ENCODE assay signal across 8 mouse cellular contexts in genomic region chr11:62746001-62746533, GRCm38 (mm10). TPM values are rescaled to one million over a fixed set of nuclear protein-coding genes. Genes with fewer than 3 reads are reported as not detected.
DNase-seq lines count a peak whose midpoint lies in the region; ATAC-seq and TF ChIP-seq lines count a peak whose summit lies in the region.

No protein-coding gene starts in this region.

- no peak for TF ChIP-seq CTCF in lung, adult 2 months (IDR thresholded peaks at IDR 0.05; ENCODE audit: insufficient read depth, low read length)

- ATAC-seq in frontal cortex, adult (ENCODE audit: low TSS enrichment), result peak; percentile 95
- ATAC-seq in neural tube, embryonic 15.5 days (ENCODE audit: low FRiP score), result peak; percentile 82

- no peaks in the 10 kb centered on the region for H3K9me3 ChIP-seq in hindbrain, embryonic 10.5 days
- H3K9me3 ChIP-seq in neural tube, embryonic 15.5 days (replicated peaks), result no peaks in the 10 kb centered on the region

- 4% methylated on average over 27 of the region's 27 CpGs for WGBS in hindbrain, embryonic 10.5 days
- WGBS in lung, adult 2 months, result 3% methylated on average over 27 of the region's 27 CpGs
- 2% methylated on average over 27 of the region's 27 CpGs for WGBS in neural tube, embryonic 15.5 days

- H3K27ac ChIP-seq in hindbrain, embryonic 10.5 days, result no peak overlapping the region
- H3K27ac ChIP-seq in neural tube, embryonic 15.5 days (replicated peaks), result peak overlapping the region; percentile 52; the same call in 1 of the 2 replicates

- no peaks in the 10 kb centered on the region for H3K36me3 ChIP-seq in hindbrain, embryonic 10.5 days
- H3K36me3 ChIP-seq in neural tube, embryonic 15.5 days, result no peaks in the 10 kb centered on the region

- H3K9ac ChIP-seq in neural tube, embryonic 15.5 days (replicated peaks), result peak overlapping the region; percentile 40

- H3K4me1 ChIP-seq in hindbrain, embryonic 10.5 days (replicated peaks), result peaks cover 10% of the 10 kb centered on the region; the same call in 1 of the 2 replicates
- H3K4me1 ChIP-seq in lung, adult 2 months (ENCODE audit: control insufficient read depth, insufficient read depth, low read length), result peaks cover 5% of the 10 kb centered on the region
- H3K4me1 ChIP-seq in neural tube, embryonic 15.5 days, result no peaks in the 10 kb centered on the region; the same call in 1 of the 2 replicates

- peak; percentile 69 for DNase-seq in ES-CJ7 (ENCODE audit: low read depth, low spot score)
- peak; percentile 87 for DNase-seq in cerebellum, adult 8-10 months
- DNase-seq in hindbrain, embryonic 10.5 days (ENCODE audit: low spot score), result peak; percentile 67
- peak; percentile 22 for DNase-seq in layer of hippocampus, adult 9-10 months (ENCODE audit: low spot score)
- peak; percentile 45 for DNase-seq in lung, adult 2 months
- DNase-seq in thymus, postnatal 14 days, result peak; percentile 85

- H3K4me3 ChIP-seq in hindbrain, embryonic 10.5 days, result peak overlapping the region; percentile 54
- peak overlapping the region; percentile 62 for H3K4me3 ChIP-seq in lung, adult 2 months (replicated peaks; ENCODE audit: extremely low read depth, low read depth, low read length)
- peak overlapping the region; percentile 44 for H3K4me3 ChIP-seq in neural tube, embryonic 15.5 days (replicated peaks)

- peaks cover 34% of the 10 kb centered on the region for H3K27me3 ChIP-seq in hindbrain, embryonic 10.5 days (ENCODE audit: insufficient read depth, poor library complexity, severe bottlenecking)
- H3K27me3 ChIP-seq in neural tube, embryonic 15.5 days (replicated peaks), result 0 out of 2 replicates have a peak, but pooled peaks cover 5% of the 10 kb centered on the region

- peak overlapping the region; percentile 62 for H3K4me2 ChIP-seq in neural tube, embryonic 15.5 days

- no peak for TF ChIP-seq POLR2A in lung, adult 2 months (IDR thresholded peaks at IDR 0.05; ENCODE audit: borderline replicate concordance, extremely low read depth, low read depth, low read length)

RNA-seq across cellular contexts. Expression of gene Gm10428, which starts 6.8 kb away (rescaled TPM):
- not detected in 2 replicates for polyA plus RNA-seq in hindbrain, embryonic 10.5 days (2016; fragmentation: Nextera tagmentation; extraction: Ambion mirVana)
- polyA plus RNA-seq in lung, adult 2 months (2012; rRNA removed), result not detected in 2 replicates
- not detected in 2 replicates for polyA plus RNA-seq in neural tube, embryonic 15.5 days (2015; fragmentation: Nextera tagmentation; extraction: Ambion mirVana)

RNA-seq across cellular contexts. Expression of gene Zfp287, which starts 14.4 kb away (rescaled TPM):
- polyA plus RNA-seq in hindbrain, embryonic 10.5 days (2016; fragmentation: Nextera tagmentation; extraction: Ambion mirVana), result 13.4 and 13.9 TPM in 2 replicates
- 2.8 and 3.9 TPM in 2 replicates for polyA plus RNA-seq in lung, adult 2 months (2012; rRNA removed)
- 16.5 and 18.0 TPM in 2 replicates for polyA plus RNA-seq in neural tube, embryonic 15.5 days (2015; fragmentation: Nextera tagmentation; extraction: Ambion mirVana)

RNA-seq across cellular contexts. Expression of gene Zfp286, which starts 43.2 kb away (rescaled TPM):
- polyA plus RNA-seq in hindbrain, embryonic 10.5 days (2016; fragmentation: Nextera tagmentation; extraction: Ambion mirVana), result 23.6 and 23.7 TPM in 2 replicates
- polyA plus RNA-seq in lung, adult 2 months (2012; rRNA removed), result 0.54 and 1.1 TPM in 2 replicates
- 25.0 and 25.3 TPM in 2 replicates for polyA plus RNA-seq in neural tube, embryonic 15.5 days (2015; fragmentation: Nextera tagmentation; extraction: Ambion mirVana)

Comparison
In these comparisons a context has a peak if more than half of its experiments do, and no peak if none do; other contexts are left out.
1. DNase-seq: peak in every context shown above with its lines; median percentile 87 in cerebellum, adult 8-10 months; 85 in thymus, postnatal 14 days; 69 in ES-CJ7; 67 in hindbrain, embryonic 10.5 days; 45 in lung, adult 2 months; 22 in layer of hippocampus, adult 9-10 months.
2. RNA of gene Zfp286, which starts 43.2 kb away (polyA plus RNA-seq): 25.0 to 25.3 TPM in neural tube, embryonic 15.5 days and 23.6 to 23.7 TPM in hindbrain, embryonic 10.5 days; 0.54 to 1.1 TPM in lung, adult 2 months; every median in the first group is over 10 times any median in the second.
3. Peak in every context shown above with its lines, with median percentiles within 50 percentile points of each other: H3K4me3 ChIP-seq.